Mouse (Mus musculus) lung, postnatal 25 days (tissue): ENCODE data around the gene Amn1.
"Not testable (repeated sequence)": the region's sequence is repeated elsewhere in the genome, so short reads cannot be mapped to it uniquely, and the experiment has no call there.

Source experiments
- DNase-seq: peaks from one replicate; pipeline ENCODE4 v3.0.0; 2022; ENCODE audit warnings: low spot score

Amn1 gene

GRCm38 (mm10) chr6:149154116-149155030, 34.1 kb downstream of the Amn1 start:
- DNase-seq: no peak

DNA sequence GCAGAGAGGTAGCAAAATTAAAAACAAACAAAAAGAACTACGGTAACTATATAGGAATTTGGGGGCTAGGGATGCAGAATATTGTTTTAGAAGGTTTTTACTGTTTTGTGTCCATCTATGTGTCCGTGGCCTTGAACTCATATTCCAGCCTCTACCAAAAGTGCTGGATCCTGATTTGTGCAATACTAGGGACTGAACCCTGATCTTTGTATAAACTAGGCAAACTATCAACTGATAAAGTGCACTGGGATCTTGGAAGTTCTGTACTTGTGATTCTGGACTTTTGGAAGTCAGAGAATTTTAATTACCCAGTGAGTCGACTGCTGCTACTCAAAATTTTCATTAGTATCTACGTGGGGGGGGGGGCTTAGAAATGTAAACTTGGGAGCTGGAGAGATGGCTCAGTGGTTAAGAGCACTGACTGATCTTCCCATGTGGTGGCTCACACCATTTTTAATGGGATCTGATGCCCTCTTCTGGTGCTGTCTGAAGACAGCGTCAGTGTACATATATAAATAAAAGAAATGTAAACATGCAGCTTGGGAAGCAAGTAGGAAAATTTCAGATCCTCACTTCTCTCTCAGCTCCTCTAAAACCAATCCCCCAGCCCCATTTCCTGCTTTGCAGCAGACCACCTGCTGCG, 34.9 kb downstream of the Amn1 start:
- no peak for DNase-seq

DNA sequence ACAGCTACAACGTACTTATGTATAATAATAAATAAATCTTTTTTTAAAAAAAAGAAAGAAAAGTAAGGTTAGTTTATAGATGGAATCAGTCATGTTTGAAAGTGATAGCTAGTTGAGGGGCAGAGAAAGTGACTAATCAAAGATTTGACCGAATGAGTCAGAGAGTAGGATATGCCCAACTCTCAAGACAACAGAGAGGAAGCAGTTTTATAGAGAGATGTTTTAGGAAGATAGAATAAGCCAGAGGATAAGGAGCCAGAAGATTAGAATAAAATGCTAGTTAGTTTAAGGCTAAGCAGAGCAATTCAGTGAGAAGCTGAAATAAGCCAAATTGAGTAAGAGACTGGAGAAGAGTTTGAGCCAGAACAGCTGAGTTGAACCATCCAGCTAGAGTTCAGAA, 36.4 kb downstream of the Amn1 start:
- DNase-seq: no peak

DNA sequence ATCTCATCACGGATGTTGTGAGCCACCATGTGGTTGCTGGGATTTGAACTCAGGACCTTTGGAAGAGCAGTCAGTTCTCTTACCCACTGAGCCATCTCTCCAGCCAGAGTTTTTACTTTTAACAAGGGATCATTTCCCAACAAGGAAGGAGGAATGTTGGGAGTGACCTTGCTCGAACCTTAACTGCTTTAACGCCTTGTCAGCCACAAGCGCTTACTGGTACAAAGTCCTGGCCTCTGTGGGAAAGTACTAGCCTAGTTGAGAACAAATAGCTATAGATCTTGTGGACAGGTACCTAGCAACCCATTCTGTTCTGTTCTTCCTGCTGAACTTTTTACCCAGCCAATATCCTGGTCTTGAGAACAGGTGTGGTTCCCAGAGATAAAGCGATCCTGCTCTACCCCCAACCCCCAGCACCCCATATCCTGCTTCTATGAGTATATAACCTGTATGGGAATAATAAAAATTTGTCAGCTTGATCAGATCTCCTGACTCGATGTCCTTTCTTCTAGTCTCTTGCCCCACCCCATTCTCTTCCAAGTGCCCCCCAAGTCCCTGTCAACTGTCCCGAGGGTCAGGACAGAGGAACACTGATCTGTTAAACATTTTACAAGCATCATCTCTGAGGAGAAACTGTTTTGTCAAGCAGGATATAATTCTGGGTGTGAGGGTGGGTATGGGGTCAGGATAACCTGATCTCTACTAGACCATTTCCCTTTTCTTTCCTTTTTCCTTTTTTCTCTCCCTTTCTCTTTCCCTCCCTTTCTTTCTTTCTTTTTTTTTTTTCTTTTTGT, 39.9 kb downstream of the Amn1 start:
- DNase-seq: peak; percentile 18

DNA sequence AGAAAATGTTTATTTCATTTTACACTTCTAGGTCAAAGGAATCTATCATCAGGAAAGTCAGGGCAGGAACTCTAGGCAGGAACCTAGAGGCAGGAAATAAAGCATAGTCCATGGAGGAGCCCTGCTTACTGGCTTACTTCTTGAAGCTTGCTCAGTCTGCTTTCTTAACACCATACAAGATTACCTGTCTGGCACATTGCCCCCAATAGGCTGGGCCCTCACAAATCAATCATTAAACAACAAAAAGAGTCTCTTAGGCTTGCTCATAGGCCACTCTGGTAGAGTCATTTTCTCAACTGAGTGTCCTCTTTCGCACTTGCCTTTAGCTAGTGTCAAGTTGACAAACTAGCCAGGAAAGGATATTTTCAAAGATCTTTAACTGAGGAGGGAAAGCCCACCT, 43.4 kb downstream of the Amn1 start:
- DNase-seq: no peak

DNA sequence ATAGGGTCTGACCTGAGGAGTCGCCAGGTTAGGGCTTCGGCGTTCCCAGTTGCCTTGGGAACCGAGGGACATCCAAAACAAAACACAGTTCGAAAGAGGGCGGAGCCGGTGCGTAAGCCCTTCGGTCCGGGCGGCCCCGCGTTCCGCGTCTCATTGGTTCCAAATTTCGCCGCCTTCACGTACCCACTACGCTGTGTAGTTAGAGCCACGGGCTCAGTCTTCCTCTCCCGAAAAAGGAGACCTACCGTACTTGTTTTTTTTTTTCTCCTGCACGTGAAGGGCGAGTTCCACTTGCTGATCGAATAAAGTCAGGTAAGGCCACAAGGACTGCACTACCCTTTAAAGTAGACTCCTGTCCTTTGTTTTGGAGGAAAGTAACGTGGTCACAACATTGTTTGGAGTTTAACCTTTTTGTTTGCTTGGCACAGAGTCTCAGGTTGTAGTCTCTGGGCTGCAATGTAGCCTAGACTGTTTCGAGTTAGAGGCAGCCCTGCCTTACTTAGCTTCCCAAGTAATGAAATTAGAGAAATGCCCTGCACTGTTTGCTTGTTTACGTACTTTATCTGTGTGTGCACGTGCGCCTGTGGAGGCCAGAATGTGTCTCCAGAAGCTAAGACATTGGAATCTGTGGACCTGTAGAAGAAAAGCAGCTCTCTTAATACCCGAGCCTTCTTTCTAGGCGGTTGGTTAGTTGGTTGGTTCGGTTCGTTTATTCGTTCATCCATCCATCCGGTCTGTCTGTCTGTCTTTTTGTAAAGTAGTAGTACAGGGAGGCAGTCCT, 46.9 kb downstream of the Amn1 start:
- peak; percentile 91 for DNase-seq

GRCm38 (mm10) chr6:149139471-149139870, 49.0 kb downstream of the Amn1 start, which contains the start of gene Etfbkmt:
TSS of gene Etfbkmt (plus strand) at chr6:149139849.
- no peak for DNase-seq

DNA sequence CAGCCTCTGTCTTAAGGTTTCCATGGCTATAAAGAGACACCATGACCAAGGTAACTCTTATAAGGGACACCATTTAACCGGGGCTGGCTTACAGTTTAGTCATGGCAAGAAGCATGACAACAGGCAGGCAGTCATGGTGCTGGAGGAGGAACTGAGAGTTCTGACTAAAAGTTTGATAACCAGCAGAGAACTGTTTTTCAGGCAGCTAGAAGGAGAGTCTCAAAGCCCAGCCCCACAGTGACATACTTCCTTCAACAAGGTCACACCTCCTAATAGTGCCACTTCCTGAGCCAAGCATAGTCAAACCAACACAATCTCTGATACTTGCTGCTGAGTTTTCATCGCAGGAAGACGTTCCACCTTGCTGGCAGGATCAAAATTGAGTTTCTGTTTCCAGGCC, 49.5 kb downstream of the Amn1 start:
- no peak for DNase-seq

DNA sequence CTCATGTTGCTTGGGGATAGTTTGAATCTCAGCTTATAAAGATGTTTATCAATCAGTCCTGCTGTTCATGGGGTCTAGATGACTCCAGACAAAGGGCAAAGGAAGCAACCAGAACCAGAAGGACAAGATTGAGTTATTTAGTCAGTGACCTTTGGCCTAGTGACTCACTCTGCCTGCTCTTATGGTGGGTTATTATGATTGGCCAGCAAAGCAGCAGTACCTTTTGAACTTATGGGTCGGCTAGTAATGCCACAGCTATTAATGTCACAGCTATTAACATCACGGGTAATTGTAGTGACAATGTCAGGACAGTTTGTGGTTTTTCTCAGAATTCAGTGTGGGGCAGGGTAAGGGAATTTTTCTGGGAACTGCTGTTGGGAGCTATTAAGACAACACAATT, 50.6 kb downstream of the Amn1 start:
- no peak for DNase-seq

GRCm38 (mm10) chr6:149135631-149136030, 52.9 kb downstream of the Amn1 start:
- DNase-seq: no peak

- DNase-seq: no peak
These were observed 53.9 kb downstream of the Amn1 start for GRCm38 (mm10) chr6:149134391-149135150.

- DNase-seq: peak; percentile 56
These were observed 56.0 kb downstream of the Amn1 start for GRCm38 (mm10) chr6:149132311-149133077.

- no peak for DNase-seq
These were observed 57.4 kb downstream of the Amn1 start for GRCm38 (mm10) chr6:149131111-149131510.

DNA sequence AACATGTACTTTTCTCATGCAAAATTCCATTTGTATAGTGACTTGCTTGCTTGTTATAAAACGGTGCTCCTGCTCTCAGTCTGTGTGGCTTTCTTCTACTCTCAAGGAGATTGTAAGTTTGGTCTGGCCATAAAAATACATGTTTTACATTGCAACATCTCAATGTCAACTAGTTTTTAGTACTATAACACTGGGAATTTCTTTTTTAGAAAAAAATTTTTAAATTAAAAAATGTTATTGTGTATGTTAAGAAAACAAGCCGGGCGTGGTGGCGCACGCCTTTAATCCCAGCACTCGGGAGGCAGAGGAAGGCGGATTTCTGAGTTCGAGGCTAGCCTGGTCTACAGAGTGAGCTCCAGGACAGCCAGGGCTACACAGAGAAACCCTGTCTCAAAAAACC, 58.6 kb downstream of the Amn1 start, which contains the start of gene Gm10203:
Gene Gm10203 (plus strand): TSS at position 301 of the 400 bp plus-strand sequence.
- not testable (repeated sequence) for DNase-seq

DNA sequence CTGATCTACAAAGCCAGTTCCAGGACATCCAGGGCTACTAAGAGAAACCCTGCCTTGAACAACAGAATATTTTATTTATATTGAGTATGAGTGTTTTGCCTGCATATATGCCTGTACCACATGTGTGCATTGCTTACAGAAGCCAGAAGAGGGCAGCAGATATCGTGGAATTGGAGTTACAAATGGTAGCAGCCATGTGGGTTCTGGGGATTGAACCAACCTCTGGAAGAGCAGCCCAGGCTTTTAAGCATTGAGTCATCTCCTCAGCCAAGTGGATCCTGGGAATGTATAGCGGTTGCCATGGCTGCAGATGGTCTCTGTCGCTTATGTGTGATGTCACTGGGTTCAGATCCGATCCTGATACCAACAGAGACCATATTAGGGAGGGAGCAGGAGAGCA, 61.8 kb downstream of the Amn1 start:
- peak; percentile 62 for DNase-seq

- DNase-seq: no peak
These were observed 65.5 kb downstream of the Amn1 start for GRCm38 (mm10) chr6:149123042-149123441.

DNA sequence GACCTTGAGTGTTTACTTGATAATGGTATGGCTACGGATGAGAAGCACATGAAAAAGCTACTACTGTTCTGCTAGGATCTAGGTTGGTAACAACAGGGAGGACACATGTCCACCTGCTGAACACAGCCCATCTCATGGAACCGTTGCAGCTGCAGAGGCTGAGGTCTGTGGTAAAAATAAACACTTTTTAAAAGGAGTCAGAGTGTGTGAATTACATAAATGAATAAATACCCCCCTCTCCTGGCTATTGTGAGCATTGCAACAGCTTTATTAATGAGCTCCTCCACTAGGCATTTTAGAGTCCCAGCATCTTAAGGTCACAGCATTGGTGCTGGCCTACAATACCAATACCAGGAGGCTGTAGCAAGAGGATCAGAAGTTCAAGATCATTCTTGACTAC, 68.7 kb downstream of the Amn1 start:
- DNase-seq: peak; percentile 76

GRCm38 (mm10) chr6:149118935-149119334, 69.6 kb downstream of the Amn1 start:
- no peak for DNase-seq

DNA sequence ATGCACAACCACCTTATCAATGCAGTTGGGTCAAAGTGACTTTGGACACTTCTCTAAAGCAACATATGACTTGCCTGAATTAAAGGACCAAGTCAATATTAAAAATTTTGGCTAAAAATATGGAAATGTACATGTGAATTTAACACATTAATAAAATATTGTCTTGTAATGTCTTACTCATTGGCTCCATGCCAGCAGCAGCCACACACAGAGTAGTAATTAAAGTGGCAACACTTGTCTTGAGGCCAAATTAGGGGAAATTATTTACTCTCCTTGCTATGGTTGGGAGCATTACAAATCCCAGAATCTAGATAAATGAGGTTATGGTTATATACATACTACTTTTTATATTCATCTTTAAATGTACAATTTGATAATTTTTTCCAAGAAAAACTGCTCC, 71.5 kb downstream of the Amn1 start:
- no peak for DNase-seq

DNA sequence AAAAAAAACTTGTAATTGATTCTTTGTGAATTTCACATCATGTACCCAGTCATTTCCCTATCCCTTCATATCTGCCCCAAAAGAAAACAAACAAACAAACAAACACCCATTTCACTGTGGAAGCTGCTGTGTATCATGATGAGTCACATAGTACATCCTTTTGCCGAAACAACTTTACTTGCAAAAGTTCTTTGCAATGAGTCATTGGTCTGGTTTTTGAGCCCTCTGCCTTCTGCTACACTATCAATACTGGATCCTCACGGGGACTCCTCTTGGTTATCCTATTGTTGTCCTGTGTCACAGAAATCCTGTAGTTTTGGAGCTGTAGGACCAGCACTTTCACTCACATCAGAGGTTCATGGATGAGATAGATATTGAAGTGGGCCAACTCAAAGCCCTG, 79.6 kb downstream of the Amn1 start:
- no peak for DNase-seq
